Mouse (Mus musculus) kidney, postnatal 36 days (tissue): ENCODE data around the gene Lta.
A peak's percentile ranks its signal among the peaks of the same experiment; 100 is the strongest.

Experiments
- DNase-seq, 2 experiments: peaks; one replicate each; pipeline ENCODE4 v3.0.0; 2021 to 2022; ENCODE audit warnings: mixed read lengths in 2 of 2

The Lta gene

GRCm38 (mm10) chr17:35204494-35205379 is at the start of gene Lta:
Gene Lta, minus strand, starts transcription at chr17:35205351.
- no peak for DNase-seq

- peak; percentile 71 to 87 for DNase-seq
Observed at GRCm38 (mm10) chr17:35254241-35255098, 49.3 kb upstream of the Lta start.

- DNase-seq, result no peak
Observed at GRCm38 (mm10) chr17:35253293-35254093, 48.3 kb upstream of the Lta start.

GRCm38 (mm10) chr17:35252619-35253292 is 47.6 kb upstream of the Lta start:
- DNase-seq, result no peak

- no peak for DNase-seq
Observed at GRCm38 (mm10) chr17:35251981-35252380, 46.8 kb upstream of the Lta start.

GRCm38 (mm10) chr17:35251162-35251719 is 46.1 kb upstream of the Lta start:
- DNase-seq, result no peak

GRCm38 (mm10) chr17:35250348-35251120 is 45.4 kb upstream of the Lta start:
- DNase-seq, result no peak

GRCm38 (mm10) chr17:35249451-35250197 is 44.5 kb upstream of the Lta start:
- DNase-seq, result no peak

GRCm38 (mm10) chr17:35248986-35249385 is 43.8 kb upstream of the Lta start:
- no peak for DNase-seq

GRCm38 (mm10) chr17:35247144-35247543 is 42.0 kb upstream of the Lta start:
- peak; percentile 41 to 72 for DNase-seq

GRCm38 (mm10) chr17:35245731-35246623 is 40.8 kb upstream of the Lta start:
- no peak for DNase-seq

- no peak for DNase-seq
Observed at GRCm38 (mm10) chr17:35244999-35245398, 39.8 kb upstream of the Lta start.

- peak in 1 of 2 experiments; percentile 68 for DNase-seq
Observed at GRCm38 (mm10) chr17:35243086-35243485, 37.9 kb upstream of the Lta start.

- peak; percentile 76 to 81 for DNase-seq
Observed at GRCm38 (mm10) chr17:35242015-35242941, 37.1 kb upstream of the Lta start.

- peak; percentile 96 for DNase-seq
Observed at GRCm38 (mm10) chr17:35241305-35242014, 36.3 kb upstream of the Lta start, which contains the start of gene Ddx39b. Gene Ddx39b, plus strand, starts transcription at chr17:35241746.

- DNase-seq, result peak in 1 of 2 experiments; percentile 62
Observed at GRCm38 (mm10) chr17:35240384-35241304, 35.5 kb upstream of the Lta start.
